Mouse (Mus musculus) neural tube, embryonic 10.5 days (tissue): ENCODE results near the gene Proca1.
"Not testable (repeated sequence)": the region's sequence is repeated elsewhere in the genome, so short reads cannot be mapped to it uniquely, and the experiment has no call there.

Experiments
- DNase-seq: peaks from one replicate; pipeline ENCODE4 v3.0.0-alpha.2; 2017; ENCODE audit warnings: low spot score; ENCODE audit errors: extremely low spot score

The Proca1 gene

DNA sequence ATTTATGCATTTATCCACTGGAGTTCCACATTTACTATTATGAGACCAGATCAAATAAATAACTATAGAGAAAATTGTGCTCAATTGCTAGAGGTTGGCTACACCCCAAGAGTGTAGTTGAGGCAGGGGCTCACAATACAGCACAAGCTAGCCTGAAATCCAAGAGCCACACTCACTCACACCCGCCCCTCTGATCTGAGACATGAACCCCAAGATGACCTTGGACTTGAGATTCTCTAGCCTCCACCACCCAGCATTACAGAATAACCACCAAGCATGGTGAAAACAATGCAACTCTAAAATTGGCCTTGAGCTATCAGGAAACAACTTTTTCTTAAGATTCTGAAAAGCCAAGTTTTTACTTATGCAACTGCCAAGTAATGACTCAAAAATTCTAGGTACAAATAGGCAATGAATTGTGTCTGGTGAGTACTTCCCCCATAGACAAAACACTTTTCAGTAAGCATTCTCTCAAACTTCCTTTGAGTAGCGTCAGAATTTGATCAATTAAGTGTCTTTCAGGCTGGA lies 11.3 kb upstream of the Proca1 start:
- DNase-seq: no peak

DNA sequence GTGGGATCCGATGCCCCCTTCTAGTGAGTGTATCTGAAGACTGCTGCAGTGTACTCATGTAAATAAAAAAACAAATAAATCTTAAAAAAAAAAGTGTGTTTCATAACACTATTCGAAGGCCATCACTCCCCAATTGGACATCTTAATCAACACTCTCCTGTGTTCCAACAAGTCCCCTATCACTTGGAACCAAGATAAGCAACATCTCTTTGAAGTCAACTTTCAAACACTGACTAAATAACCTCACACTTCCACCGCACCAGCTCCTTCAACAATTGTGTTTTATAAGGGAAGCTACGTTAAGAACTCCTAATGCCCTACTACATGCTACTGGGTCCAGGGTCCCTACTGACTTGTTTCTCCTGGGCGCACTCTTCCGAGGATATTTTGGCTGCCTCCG lies 10.7 kb upstream of the Proca1 start:
- no peak for DNase-seq

DNA sequence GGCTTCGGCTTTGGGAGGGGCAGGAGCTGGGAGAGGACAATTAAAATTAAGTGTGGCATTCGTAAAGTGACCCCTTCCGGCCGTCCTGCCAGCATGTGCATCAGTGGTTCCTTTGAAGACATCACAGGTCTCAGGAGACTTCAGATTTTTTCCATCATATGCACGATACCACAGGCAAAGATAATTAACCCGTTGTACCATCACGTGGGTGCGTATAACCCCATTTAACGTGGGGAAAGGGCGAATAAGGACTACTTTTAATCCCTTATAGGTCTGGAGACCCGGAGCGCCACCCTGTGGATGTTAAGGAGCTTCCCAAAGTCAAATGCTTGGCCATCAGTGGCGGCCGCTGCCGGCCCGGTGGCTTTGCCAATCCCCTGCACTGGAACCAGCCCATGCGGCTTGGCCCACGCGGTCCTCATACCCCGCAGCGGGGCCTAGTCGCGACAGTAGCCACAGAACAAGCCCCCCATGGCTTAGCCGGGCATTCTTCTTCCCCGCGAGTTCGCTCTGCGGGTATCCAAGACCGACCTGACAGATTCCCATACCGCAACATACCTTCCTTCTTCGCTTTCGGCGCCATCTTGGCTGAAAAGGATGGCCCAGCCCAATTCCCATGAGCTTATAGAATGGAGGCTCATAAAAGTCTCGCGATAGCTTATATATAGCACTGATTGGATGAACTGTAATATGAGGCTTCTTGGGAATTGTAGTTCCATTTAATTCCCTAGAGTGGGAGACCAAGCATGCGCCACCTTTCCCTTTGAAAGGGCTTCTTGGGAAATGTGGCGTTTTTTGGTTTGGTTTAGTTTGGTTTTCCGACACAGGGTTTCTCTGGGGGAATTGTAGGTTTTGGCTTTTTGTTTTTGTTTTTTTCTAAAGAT lies 10.0 kb upstream of the Proca1 start, which contains the start of gene Rpl23a:
Rpl23a (minus strand) TSS at position 624 of the 884 bp plus-strand sequence.
- DNase-seq: peak; percentile 90

DNA sequence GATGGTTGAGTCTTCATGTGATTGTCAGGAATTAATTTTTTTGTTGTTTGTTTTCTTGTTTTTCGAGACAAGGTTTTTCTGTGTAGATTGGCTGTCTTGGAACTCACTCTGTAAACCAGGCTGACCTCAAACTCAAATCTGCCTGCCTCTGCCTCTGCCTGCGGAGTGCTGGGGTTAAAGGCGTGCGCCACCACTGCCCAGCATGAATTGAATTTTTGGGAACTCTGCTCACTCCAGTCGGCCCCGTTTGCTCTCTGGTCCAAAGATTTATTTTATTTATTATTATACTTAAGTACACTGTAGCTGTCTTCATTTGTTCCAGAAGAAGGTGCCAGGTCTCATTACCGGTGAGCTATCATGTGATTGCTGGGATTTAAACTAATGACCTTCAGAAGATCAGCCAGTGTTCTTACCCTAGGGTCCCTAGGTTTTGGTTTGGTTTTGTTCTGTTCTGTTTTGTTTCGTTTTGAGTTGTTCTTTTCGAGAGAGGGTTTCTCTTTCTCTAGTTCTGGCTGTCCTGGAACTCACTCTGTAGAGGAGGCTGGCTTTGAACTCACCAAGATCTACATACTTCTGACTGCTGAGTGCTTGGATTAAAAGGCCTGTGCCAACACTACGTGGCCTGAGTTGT lies 9.2 kb upstream of the Proca1 start:
- no peak for DNase-seq

DNA sequence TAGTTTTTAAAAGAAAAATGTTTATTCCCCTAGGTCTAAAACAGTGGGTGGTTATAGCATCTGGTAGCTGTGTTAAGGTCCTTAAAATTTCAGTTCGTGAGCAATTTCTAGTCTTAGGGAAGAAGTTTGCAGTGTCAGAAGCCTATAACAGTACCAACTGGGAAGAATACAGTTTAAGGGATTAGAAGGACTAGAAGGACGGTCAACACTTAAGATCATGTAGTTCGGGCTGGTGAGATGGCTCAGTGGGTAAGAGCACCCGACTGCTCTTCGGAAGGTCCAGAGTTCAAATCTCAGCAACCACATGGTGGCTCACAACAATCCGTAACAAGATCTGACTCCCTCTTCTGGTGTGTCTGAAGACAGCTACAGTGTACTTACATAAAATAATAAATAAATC lies 8.5 kb upstream of the Proca1 start:
- not testable (repeated sequence) for DNase-seq

DNA sequence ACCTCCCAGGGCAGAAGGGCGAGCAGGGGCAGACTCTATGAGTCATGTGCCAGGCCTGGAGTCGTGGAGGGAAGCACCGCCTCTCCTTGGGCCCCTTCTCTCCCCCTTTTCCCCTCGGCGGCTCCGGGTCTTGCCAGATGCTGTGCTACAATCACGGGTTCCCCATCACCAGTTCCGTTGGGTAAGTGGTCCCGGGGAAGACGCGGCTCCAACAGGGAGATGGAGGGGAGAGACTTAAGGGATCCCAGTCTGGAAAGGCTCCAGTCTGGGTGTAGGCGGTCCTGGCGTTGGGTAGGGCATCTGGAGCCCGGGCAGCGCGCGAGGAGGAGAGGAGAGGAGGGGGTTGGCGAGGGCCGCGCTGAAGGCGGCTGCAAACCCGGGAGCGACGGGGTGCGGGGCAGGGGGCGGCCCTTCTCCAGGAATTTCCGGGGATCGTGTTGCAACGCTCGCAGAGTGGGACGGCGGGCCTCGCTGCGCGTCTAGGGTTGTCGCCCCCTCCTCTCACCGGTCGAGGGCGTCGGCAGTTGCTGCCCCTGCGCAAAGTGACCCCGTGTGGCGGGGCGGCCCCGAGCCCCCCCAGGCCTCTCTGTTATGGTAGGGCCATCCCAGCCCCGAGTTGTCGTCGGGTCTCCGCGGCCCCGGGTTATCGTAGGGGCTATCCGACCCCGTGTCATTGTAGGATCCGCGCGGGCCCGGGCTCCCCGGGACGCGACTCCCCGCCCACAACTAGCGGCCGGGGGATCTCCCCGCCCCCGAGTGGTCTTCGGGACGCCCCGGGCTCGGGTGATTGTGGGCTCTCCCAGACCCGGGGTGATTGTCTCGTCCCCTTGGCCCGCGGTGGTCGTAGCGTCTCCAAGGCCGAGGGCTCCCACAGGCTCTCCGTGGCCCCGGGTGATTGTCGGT lies 4.6 kb upstream of the Proca1 start, which contains the start of gene Rab34:
Rab34 (plus strand) TSS at position 100 of the 903 bp plus-strand sequence.
- DNase-seq: peak; percentile 88

DNA sequence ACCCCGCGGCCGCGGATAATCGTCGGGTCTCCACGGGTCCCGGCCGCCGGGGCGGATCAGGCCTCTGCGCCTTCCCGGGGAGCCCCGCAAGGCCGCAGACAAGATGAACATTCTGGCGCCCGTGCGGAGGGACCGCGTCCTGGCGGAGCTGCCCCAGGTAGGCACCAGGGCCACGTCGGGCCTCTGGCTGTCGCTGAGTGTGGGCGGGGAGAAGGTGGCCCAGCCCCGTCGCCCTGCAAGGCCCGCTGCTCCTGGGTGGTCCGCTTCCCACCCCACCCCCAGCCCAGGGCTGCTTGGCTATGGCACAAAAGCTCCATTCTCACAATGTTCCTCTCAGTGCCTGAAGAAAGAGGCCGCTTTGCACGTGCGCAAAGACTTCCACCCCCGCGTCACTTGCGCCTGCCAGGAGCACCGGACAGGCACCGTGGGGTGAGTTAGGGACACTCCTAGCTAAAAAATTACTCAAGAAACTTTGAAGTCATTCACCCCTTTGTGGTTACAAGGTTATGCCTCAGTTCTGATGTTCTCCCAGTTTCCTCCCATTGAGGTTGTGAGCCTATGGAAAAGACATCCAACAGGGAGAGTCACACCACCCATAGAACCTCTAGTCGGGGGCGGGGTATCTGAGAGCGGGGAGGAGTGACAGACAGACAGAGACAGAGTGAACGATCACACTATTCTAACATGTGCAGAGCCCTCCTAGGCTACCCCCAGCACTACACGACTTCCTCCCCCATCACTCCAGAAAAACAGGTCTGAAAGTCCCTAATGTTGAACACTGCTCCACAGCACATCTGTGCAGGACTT lies 3.8 kb upstream of the Proca1 start:
- DNase-seq: peak; percentile 94

DNA sequence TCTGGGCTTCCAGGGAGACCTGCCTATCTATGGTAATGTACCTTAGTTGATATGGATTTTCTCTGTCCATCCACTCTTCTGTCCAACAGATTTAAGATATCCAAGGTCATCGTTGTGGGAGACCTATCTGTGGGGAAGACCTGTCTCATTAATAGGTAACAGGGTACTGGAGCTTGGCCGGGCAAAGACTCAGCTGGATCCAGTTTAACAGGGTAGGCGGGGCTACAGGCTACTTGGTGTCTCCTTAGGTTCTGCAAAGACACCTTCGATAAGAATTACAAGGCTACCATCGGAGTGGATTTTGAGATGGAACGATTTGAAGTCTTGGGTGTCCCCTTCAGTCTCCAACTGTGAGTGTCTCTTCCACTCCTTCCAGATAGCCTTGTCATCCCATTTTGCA lies 3.2 kb upstream of the Proca1 start:
- DNase-seq: no peak

DNA sequence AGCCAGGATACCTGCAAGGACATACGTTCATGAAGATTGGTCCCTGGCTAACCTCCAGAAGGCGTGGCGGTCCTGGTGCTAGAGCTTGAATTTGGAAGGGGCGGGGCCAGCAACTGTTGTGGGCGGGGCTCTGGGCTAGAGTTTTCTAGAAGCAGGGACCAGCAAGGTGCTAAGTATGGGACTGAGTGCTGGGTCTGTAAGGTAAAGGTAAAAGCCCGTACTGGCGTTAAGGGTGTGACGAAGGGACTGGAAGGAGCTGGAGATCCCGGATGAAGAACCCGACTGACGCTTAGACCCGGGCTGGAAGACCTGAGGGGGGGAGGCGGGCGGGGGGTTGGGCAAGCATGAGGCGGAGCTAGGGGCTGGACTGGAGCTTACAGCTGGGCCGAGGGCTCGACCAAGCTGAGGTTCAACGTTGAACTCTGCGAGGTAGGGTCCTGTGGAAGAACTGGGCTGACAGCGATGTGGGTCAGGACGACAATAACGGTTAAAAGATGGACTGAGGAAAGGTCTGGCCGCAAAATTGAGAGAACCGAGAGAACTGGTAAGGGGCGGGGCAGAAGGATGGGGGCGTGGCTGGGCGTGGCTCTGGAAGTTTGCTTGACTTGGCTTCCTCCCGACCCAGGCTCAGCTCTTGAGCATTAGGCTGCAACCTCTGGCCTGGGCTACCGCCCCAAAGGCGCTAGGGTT lies 1.4 kb downstream of the Proca1 start:
- DNase-seq: peak; percentile 78

DNA sequence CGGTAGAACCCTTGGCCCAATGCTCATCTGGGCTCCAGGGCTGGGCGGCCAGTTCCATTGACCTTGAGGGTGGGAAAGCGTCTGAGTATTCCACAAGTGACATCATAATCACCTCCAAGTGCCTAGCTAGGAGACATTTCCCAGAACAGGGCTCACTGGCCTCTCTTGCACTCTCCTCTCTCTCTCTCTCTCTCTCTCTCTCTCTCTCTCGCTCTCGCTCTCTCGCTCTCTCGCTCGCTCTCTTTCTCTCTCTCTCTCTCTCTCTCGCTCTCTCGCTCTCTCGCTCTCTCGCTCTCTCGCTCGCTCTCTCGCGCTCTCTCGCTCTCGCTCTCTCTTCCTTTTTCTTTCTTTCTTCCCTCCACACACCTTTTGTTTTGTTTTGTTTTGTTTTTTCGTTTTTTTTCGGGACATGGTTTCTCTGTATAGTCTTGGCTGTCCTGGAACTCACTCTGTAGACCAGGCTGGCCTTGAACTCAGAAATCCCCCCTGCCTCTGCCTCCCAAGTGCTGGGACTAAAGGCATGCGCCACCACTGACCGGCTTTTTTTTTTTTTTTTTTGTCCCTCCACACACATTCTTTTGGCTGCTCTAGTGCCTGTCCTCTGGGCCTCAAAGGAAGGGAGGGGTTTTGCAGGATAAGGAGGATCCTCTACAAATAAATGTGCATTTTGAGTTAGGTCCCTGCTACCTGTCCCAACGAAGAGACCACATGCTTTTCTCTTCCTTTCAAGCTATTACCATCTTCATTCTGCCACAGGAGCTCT lies 2.1 kb downstream of the Proca1 start:
- no peak for DNase-seq

DNA sequence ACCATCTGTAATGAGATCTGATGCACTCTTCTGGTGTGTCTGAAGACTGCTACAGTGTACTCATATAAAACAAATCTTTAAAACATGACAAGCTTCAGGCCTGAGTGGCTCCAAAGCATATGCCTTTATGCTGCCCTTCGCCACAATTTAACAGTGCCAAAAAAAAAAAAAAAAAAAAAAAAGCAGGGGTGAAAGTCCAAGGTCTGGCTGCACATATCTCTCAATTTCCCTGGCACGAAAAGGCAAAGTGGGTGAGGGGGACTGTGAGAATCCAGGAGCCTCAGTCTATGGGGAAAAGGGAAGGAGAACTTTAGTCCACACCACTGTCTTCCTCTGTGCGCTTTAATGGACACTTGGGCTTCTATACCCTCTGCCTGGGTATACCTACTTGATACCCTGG lies 9.2 kb downstream of the Proca1 start:
- no peak for DNase-seq

DNA sequence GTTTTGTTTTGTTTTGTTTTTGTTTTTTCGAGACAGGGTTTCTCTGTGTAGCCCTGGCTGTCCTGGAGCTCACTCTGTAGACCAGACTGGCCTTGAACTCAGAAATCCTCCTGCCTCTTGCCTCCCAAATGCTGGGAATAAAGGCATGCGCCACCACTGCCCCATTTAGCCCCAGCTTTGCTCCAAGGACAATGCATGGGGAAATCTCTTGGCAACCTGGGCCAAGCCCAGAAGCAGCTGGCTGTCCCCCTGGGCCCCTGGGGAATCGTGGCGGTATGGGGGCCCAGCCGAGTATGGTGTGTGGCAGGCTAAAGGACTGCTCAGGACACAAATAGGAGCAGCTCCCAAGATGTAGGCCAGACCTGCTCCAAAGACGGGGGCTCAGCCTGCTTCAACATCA lies 11.1 kb downstream of the Proca1 start:
- DNase-seq: no peak

DNA sequence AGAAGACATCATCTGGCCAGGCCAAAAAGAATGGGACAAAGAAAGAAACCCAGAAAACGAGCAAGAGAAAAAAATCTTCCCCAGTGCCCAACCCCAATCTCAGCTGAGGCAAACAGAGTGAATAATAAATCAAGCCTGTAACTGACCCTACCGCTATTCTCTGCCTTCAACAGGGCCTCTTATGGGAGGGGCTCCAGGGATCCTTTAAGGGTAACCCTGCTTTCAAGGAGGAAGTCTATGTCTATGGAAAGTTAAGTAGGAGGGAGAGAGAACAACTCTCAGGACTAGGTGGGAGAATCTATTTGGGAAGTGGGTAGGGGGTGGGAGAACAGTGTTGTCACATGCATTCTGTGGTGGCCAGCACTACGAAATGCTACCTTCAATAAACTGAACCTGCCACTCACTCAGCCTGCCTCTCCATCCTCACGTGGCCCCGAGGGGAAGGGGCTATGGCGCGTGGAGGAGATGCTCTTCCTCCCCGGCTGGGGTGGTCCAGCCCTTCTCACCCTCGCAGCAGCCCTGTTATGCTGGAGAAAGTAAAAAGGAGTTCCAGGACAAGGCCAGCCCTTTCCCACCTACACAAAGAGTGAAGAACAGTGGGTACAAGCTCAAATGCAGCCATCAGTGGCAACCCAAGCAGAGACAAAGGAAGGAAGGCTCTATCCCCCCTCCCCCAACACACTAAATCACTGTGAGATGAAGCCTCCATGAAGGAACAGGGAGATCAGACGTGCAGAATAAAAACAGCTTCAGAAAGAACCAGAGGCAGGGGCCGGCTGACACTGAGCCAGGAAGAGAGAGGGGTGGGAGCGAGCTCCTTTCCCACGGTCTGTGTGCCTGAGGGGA lies 12.4 kb downstream of the Proca1 start:
- peak; percentile 48 for DNase-seq

DNA sequence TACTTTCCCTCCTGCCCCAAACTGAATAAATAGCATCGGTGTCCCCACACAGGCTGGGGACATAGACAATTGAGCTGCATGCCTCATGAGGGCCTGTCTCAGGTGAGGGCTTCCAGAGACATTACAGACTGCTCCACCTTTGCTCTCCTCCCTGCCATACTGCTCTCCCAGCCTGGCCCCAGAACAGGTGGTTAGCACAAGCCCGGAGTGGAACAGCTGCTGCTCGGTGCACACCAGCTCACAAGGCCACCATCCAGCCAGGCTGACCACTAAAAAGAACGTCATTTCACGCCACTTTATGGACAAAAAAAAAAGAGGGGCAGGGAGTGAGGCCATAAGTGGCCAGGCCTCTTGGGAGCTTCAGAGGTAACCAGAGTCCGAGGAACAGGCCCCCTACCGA lies 14.0 kb downstream of the Proca1 start:
- no peak for DNase-seq

DNA sequence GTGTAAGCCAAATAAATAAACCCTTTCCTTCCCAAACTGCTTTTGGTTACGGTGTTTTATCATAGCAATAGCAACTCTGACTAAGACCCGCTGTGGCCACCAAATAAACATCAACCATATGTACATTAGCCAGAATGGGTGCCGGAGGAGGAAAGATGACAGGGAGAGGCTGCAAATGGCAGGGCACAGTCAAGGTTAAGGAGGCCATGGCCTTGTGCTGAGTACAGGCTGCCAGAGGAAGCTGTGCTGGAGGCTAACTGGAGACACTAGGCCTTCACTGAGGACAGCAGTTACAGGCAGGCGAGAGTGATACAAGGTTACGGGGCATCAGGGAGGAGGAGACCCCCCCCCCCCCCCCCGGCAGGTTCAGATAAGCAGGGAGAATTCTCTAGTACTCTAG lies 16.7 kb downstream of the Proca1 start:
- no peak for DNase-seq

DNA sequence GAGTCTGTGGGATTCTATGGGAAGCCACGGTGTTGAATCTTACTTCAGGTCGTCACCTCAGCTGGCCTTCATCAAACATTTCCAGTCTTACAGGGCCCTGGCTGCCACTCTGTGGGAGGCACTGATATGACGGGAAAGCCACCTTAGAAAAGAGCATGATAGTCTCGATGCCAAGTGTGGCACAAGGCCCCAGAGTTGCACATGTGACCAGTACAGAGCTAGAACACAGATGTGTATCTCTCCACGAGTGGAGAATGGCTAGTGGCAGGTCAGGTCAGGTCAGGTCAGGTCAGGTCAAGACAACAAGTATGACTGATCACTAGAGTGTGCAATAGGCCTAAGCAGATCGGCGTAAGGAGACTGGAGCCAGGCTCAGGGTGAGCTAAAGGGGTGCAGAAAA lies 17.4 kb downstream of the Proca1 start:
- DNase-seq: no peak

DNA sequence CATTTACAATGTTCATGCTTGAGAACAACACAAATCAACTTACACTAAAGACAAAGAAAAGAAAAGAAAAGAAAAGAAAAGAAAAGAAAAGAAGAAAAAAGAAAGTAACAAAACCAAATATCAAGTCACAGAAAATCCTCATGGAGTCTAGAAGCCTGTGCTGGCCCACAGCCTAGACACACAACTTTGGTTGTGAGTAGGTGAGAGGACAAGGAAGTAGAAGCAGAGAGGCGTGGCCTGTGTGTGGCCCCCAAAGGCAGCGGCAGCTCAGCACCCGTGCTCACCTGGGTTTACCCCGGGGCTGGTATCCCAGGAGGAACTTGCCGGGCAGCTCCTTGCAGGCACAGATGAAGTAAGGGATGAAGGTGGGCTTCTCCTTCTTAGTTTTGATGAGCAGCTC lies 18.3 kb downstream of the Proca1 start:
- DNase-seq: no peak

DNA sequence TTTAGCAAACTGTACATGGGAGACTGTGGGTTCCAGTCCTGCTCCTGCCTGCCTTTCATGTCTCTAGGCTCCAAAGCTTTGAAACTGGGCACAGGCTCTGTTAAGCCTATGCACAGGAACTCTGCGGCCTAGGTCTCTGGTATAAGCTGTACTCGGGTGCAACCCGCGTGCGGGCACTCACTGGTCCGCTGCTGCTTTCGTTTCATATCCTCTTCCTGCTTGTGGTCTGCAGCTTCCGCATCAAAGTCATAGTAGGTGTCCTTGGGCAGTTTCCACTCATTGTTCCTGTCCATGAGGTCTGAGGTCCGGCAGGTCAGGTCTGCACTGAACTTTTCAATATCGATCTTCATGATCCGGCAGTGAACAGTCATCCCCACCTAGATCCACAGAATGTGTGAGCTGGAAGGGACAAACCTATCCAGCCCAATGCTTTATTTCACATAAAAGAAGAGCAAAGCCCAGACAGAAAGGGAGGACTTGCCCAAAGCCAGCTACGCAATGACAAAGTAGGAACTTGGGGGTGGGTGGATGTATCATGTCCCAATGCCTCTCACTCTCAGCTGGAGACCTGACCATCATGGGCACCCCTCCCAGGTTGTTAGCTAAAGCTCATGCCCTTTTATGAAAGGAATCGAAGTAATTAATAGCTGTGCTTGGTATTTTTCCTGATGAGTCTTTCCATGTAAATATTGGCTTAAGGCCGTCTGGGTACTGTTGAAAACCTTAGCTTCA lies 20.1 kb downstream of the Proca1 start:
- no peak for DNase-seq
